Mouse (Mus musculus): Measurements from ENCODE around the gene 1700049E17Rik1.
"Not testable (repeated sequence)": the region's sequence is repeated elsewhere in the genome, so short reads cannot be mapped to it uniquely, and the experiment has no call there.

1700049E17Rik1 gene

DNA sequence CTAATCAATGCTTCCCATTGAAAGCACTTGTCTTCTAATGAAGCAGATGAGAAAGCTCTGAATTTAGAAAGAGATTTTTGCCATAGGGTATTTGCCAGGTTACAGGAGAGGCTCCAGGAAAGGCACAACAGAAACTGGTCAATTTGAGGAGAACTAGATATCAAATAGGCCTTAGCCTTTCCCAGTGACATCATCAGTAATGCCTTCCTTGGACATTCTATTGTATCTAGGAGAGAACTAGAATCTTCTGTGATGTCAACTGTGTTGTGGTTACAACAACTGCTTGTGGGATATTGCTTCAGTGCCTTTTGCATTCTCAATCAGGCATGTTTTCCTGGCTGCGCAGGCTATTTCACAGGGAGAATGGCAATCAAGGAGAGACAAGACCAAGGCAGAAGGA lies at the start of gene 1700049E17Rik1:
TSS of gene 1700049E17Rik1 (plus strand) at position 301 of the 400 bp plus-strand sequence.
- not testable (repeated sequence) for H3K27me3 ChIP-seq (ENCODE audit: insufficient read depth, low read length)

DNA sequence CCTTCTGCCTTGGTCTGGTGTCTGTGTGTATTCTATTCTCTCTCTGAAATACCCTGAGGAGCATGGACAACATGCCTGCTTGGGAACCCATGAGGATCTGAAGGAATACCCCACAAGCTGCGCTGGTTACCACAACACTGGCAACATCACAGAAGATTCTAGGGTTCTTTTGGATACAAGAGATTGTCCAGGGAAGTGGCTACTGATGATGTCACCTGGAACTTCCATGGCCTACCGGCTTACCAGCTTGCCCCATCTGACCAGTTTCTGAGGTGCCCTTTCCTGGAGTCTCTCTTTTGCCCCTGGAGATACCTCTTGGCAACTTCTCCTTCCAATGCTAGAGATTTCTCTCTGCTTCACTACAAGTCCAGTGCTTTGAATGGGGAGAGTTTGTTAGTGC lies 17.6 kb upstream of the 1700049E17Rik1 start, which contains the start of gene Gm7980:
TSS of gene Gm7980 (minus strand) at position 101 of the 400 bp plus-strand sequence.
- H3K4me1 ChIP-seq (replicated peaks; ENCODE audit: low read depth, low read length); H3K9me3 ChIP-seq (ENCODE audit: low read length); H3K4me3 ChIP-seq (replicated peaks; ENCODE audit: low read length); H3K27me3 ChIP-seq (ENCODE audit: insufficient read depth, low read length); H3K36me3 ChIP-seq (ENCODE audit: insufficient read depth, low read length): not testable (repeated sequence)

More for the DNA sequence above, at the start of gene 1700049E17Rik1:
- H3K4me3 ChIP-seq (replicated peaks; ENCODE audit: low read length); H3K4me1 ChIP-seq (replicated peaks; ENCODE audit: low read depth, low read length); H3K9me3 ChIP-seq (ENCODE audit: low read length); H3K36me3 ChIP-seq (ENCODE audit: insufficient read depth, low read length): not testable (repeated sequence)

DNA sequence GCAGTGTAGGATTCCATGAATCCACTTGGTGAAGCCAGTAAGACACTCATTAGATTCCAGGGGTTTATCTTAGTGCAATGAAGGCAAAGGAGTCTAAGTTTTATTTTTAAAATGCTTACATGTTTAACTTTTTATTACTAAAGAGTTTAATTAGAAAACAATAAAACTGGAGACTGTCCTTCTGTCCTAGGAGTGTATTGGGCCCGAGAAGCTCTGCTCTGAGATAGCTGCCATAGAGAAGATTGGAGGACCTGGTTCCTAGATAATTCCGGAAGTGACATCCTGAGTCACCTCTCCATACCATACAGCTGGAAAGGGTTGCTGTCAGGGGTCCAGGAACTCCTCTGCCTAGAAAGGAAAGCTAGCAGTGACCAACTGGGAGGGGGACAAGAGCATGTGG lies 18.9 kb downstream of the 1700049E17Rik1 start, which contains the start of gene 1700024B05Rik:
TSS of gene 1700024B05Rik (plus strand) at position 301 of the 400 bp plus-strand sequence.
- H3K36me3 ChIP-seq (ENCODE audit: insufficient read depth, low read length); H3K9me3 ChIP-seq (ENCODE audit: low read length); H3K4me1 ChIP-seq (replicated peaks; ENCODE audit: low read depth, low read length); H3K4me3 ChIP-seq (replicated peaks; ENCODE audit: low read length); H3K27me3 ChIP-seq (ENCODE audit: insufficient read depth, low read length): not testable (repeated sequence)

DNA sequence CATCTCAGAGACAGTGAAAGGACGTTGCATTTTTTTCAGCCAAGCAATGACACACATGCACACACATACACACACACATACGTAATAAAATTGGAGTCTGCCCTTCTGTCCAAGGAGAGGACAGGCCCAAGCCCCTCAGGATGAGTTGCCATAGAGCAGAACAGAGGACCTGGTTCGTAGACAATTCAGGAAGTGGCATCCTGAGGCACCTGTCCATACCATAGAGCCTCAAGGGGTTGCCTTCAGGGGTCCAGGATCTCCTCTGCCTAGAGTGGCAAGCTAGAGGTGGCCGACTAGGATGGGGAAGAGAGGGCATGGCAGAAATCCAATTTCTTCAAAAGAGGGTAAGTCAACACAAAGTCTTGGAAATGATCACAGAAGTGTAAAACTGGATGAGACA lies 39.3 kb downstream of the 1700049E17Rik1 start:
- H3K4me1 ChIP-seq (replicated peaks; ENCODE audit: low read depth, low read length); H3K27me3 ChIP-seq (ENCODE audit: insufficient read depth, low read length); H3K36me3 ChIP-seq (ENCODE audit: insufficient read depth, low read length); H3K9me3 ChIP-seq (ENCODE audit: low read length); H3K4me3 ChIP-seq (replicated peaks; ENCODE audit: low read length): not testable (repeated sequence)

DNA sequence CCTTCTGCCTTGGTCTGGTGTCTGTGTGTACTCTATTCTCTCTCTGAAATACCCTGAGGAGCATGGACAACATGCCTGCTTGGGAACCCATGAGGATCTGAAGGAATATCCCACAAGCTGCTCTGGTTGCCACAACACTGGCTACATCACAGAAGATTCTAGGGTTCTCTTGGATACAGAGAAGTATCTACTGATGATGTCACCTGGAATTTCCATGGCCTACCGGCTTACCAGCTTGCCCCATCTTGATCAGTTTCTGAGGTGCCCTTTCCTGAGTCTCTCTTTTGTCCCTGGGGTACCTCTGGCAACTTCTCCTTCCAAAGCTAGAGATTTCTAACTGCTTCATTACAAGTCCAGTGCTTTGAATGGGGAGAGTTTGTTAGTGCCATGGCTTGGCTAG lies 43.1 kb downstream of the 1700049E17Rik1 start, which contains the start of gene Gm6401:
TSS of gene Gm6401 (minus strand) at position 101 of the 400 bp plus-strand sequence.
- not testable (repeated sequence) for H3K4me3 ChIP-seq (replicated peaks; ENCODE audit: low read length); H3K4me1 ChIP-seq (replicated peaks; ENCODE audit: low read depth, low read length); H3K9me3 ChIP-seq (ENCODE audit: low read length); H3K36me3 ChIP-seq (ENCODE audit: insufficient read depth, low read length); H3K27me3 ChIP-seq (ENCODE audit: insufficient read depth, low read length)

DNA sequence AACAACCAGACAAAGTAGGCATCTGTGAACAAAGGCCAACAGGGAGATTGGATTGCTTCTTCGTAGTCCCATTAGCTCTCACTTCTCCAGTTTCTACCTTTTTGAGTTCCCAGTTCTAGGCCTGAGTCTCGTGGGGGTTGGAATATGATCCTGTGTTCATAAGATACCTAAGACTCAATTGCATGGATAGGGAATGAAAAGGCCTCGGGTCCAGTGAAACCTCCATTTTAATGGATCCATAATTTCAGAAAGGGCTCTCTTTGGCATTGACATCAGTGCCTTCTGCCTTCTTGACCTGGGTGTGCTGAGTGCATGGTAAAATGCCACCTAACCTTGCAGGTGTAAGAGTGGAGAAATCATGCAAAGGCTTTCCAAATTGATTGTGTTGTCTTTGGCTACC lies 43.8 kb downstream of the 1700049E17Rik1 start:
- not testable (repeated sequence) for H3K9me3 ChIP-seq (ENCODE audit: low read length); H3K27me3 ChIP-seq (ENCODE audit: insufficient read depth, low read length); H3K4me1 ChIP-seq (replicated peaks; ENCODE audit: low read depth, low read length); H3K4me3 ChIP-seq (replicated peaks; ENCODE audit: low read length); H3K36me3 ChIP-seq (ENCODE audit: insufficient read depth, low read length)

Measured in E14TG2a.4 (cell line).